Mouse (Mus musculus) CH12.LX (cell line): ENCODE results near the gene Pmm2. TPM values are rescaled to one million over a fixed set of nuclear protein-coding genes. Genes with fewer than 3 reads are reported as not detected.

Source experiments
- DNase-seq: peaks from one replicate; pipeline ENCODE4 v3.0.0-alpha.2; 2013; ENCODE audit errors: extremely low read depth
- H3K27ac ChIP-seq: 2 replicates; pipeline ENCODE4 v1.5.1; 2012; ENCODE audit warnings: low read depth, mild to moderate bottlenecking, control low read depth, moderate library complexity; ENCODE audit not compliant: insufficient read depth
- H3K27me3 ChIP-seq: replicated peaks from 2 replicates; pipeline ENCODE3; 2012; ENCODE audit warnings: inconsistent platforms
- H3K36me3 ChIP-seq, 2 experiments: replicated peaks in 1 of 2; 2 replicates each; pipeline versions ENCODE3 to v1.6.1; 2012; ENCODE audit warnings: inconsistent platforms in 1 of 2, low read length in 1 of 2, mild to moderate bottlenecking in 1 of 2, mixed read lengths in 1 of 2, moderate library complexity in 1 of 2; ENCODE audit not compliant: control insufficient read depth in 1 of 2, insufficient read depth in 1 of 2
- H3K4me1 ChIP-seq, 2 experiments: 2 replicates each; pipeline ENCODE4 v1.6.1; 2012; ENCODE audit warnings: inconsistent platforms in 1 of 2, moderate library complexity in 1 of 2; ENCODE audit not compliant: insufficient read depth in 2 of 2, control insufficient read depth in 1 of 2
- H3K4me2 ChIP-seq: 2 replicates; pipeline ENCODE4 v1.6.1; 2012; ENCODE audit warnings: low read depth, mild to moderate bottlenecking, control low read depth; ENCODE audit not compliant: poor library complexity, insufficient read depth, severe bottlenecking
- H3K4me3 ChIP-seq, 3 experiments: fragments of 150-350 bp in 1 of 3; sonication (generic) in 1 of 3; replicated peaks in 1 of 3; 2 replicates each; pipeline versions ENCODE3 to v1.5.1; 2011 to 2012; ENCODE audit warnings: low read depth in 2 of 3, low read length in 2 of 3, mild to moderate bottlenecking in 2 of 3, moderate library complexity in 2 of 3, control low read depth in 1 of 3, improper control_type of control experiment in 1 of 3, inconsistent platforms in 1 of 3, mixed read lengths in 1 of 3; ENCODE audit not compliant: poor library complexity in 1 of 3
- H3K79me2 ChIP-seq: replicated peaks from 2 replicates; pipeline ENCODE4 v1.6.1; 2012; ENCODE audit warnings: mild to moderate bottlenecking, moderate library complexity; ENCODE audit not compliant: control insufficient read depth, poor library complexity, insufficient read depth, severe bottlenecking; ENCODE audit errors: extremely low read depth
- H3K9ac ChIP-seq: 2 replicates; pipeline ENCODE4 v1.6.1; 2012; ENCODE audit warnings: low read depth, mild to moderate bottlenecking, control low read depth, moderate library complexity; ENCODE audit not compliant: insufficient read depth
- H3K9me3 ChIP-seq: replicated peaks from 2 replicates; pipeline ENCODE3; 2012; ENCODE audit warnings: low read length, inconsistent platforms, mixed read lengths
- CHD2 ChIP-seq: IDR thresholded peaks from 2 replicates; pipeline ENCODE4 v1.6.1; 2011; ENCODE audit warnings: low read length, improper control_type of control experiment
- ELF1 ChIP-seq: IDR thresholded peaks from 2 replicates; pipeline ENCODE4 v1.6.1; 2014; ENCODE audit warnings: low read depth, mild to moderate bottlenecking, inconsistent platforms, low read length, improper control_type of control experiment
- EP300 ChIP-seq: IDR thresholded peaks from 2 replicates; pipeline ENCODE4 v1.6.1; 2011; ENCODE audit warnings: low read length, improper control_type of control experiment
- ETS1 ChIP-seq: conservative IDR thresholded peaks from 2 replicates; pipeline ENCODE4 v1.6.1; 2012; ENCODE audit warnings: low read depth, mild to moderate bottlenecking, inconsistent platforms, low read length, improper control_type of control experiment, moderate library complexity
- HCFC1 ChIP-seq: IDR thresholded peaks from 2 replicates; pipeline ENCODE4 v1.6.1; 2012; ENCODE audit warnings: low read depth, mild to moderate bottlenecking, inconsistent platforms, low read length, improper control_type of control experiment
- IRF4 ChIP-seq: IDR thresholded peaks from 2 replicates; pipeline ENCODE4 v1.6.1; 2014; ENCODE audit warnings: low read depth, mild to moderate bottlenecking, inconsistent platforms, low read length, improper control_type of control experiment
- MAFK ChIP-seq: IDR thresholded peaks from 2 replicates; pipeline ENCODE4 v1.6.1; 2011; ENCODE audit warnings: low read length, improper control_type of control experiment; ENCODE audit not compliant: insufficient replicate concordance
- MAX ChIP-seq: IDR thresholded peaks from 2 replicates; pipeline ENCODE4 v1.6.1; 2011; ENCODE audit warnings: low read length, improper control_type of control experiment
- MEF2A ChIP-seq: IDR thresholded peaks from 2 replicates; pipeline ENCODE4 v1.6.1; 2014; ENCODE audit warnings: low read depth, mild to moderate bottlenecking, inconsistent platforms, low read length, improper control_type of control experiment, borderline replicate concordance
- MXI1 ChIP-seq: IDR thresholded peaks from 2 replicates; pipeline ENCODE4 v1.6.1; 2011; ENCODE audit warnings: mild to moderate bottlenecking, low read depth, low read length, improper control_type of control experiment
- NELFE ChIP-seq: IDR thresholded peaks from 2 replicates; pipeline ENCODE4 v1.6.1; 2011; ENCODE audit warnings: low read depth, low read length, improper control_type of control experiment
- NRF1 ChIP-seq: IDR thresholded peaks from 2 replicates; pipeline ENCODE4 v1.6.1; 2014; ENCODE audit warnings: low read depth, mild to moderate bottlenecking, inconsistent platforms, low read length, improper control_type of control experiment, moderate library complexity
- PAX5 ChIP-seq: IDR thresholded peaks from 2 replicates; pipeline ENCODE4 v1.6.1; 2012; ENCODE audit warnings: low read length, inconsistent platforms, mixed read lengths
- POLR2A ChIP-seq: IDR thresholded peaks from 2 replicates; pipeline ENCODE4 v1.6.1; 2011; ENCODE audit warnings: low read depth, mild to moderate bottlenecking, improper control_type of control experiment, low read length
- POLR2AphosphoS2 ChIP-seq: IDR thresholded peaks from 2 replicates; pipeline ENCODE4 v1.6.1; 2011; ENCODE audit warnings: low read depth, low read length, improper control_type of control experiment
- RAD21 ChIP-seq: IDR thresholded peaks from 2 replicates; pipeline ENCODE4 v1.6.1; 2011; ENCODE audit warnings: low read depth, mild to moderate bottlenecking, low read length, improper control_type of control experiment, moderate library complexity
- RCOR1 ChIP-seq: conservative IDR thresholded peaks from 2 replicates; pipeline ENCODE4 v1.6.1; 2012; ENCODE audit warnings: low read depth, mild to moderate bottlenecking, inconsistent platforms, low read length, improper control_type of control experiment
- SIN3A ChIP-seq: IDR thresholded peaks from 2 replicates; pipeline ENCODE4 v1.6.1; 2012; ENCODE audit warnings: low read length, improper control_type of control experiment, inconsistent platforms
- SMC3 ChIP-seq: IDR thresholded peaks from 2 replicates; pipeline ENCODE4 v1.6.1; 2011; ENCODE audit warnings: low read depth, low read length, improper control_type of control experiment
- TBP ChIP-seq: conservative IDR thresholded peaks from 2 replicates; pipeline ENCODE4 v1.6.1; 2011; ENCODE audit warnings: low read depth, low read length, improper control_type of control experiment
- TCF12 ChIP-seq: IDR thresholded peaks from 2 replicates; pipeline ENCODE4 v1.6.1; 2014; ENCODE audit warnings: low read depth, mild to moderate bottlenecking, inconsistent platforms, low read length, improper control_type of control experiment
- UBTF ChIP-seq: IDR thresholded peaks from 2 replicates; pipeline ENCODE4 v1.6.1; 2012; ENCODE audit warnings: low read depth, mild to moderate bottlenecking, inconsistent platforms, low read length, improper control_type of control experiment, moderate library complexity
- USF1 ChIP-seq: IDR thresholded peaks from 2 replicates; pipeline ENCODE4 v1.6.1; 2014; ENCODE audit warnings: low read depth, mild to moderate bottlenecking, inconsistent platforms, low read length, improper control_type of control experiment
- ZC3H11A ChIP-seq: IDR thresholded peaks from 2 replicates; pipeline ENCODE4 v1.6.1; 2012; ENCODE audit warnings: low read depth, mild to moderate bottlenecking, inconsistent platforms, low read length, improper control_type of control experiment
- ZMIZ1 ChIP-seq: IDR thresholded peaks from 2 replicates; pipeline ENCODE4 v1.6.1; 2012; ENCODE audit warnings: low read depth, mild to moderate bottlenecking, inconsistent platforms, low read length, improper control_type of control experiment
- dilution Hi-C: fragments of 300-500 bp; cut with MboI; formaldehyde crosslinking; loops from 2 replicates; pipeline ENCODE4 v1.14.3; 2020; ENCODE audit warnings: low sequenced_read_pairs; ENCODE audit not compliant: extremely low pct_unique_long_range_greater_than_20kb, extremely low pct_ligation_motif_present
- in situ Hi-C: fragments of 300-500 bp; cut with MboI; formaldehyde crosslinking; loops from 3 replicates; pipeline ENCODE4 v1.14.3; 2019; ENCODE audit warnings: low sequenced_read_pairs, low pct_ligation_motif_present, low pct_unique_long_range_greater_than_20kb, mixed read lengths
- polyA plus RNA-seq: library from polyadenylated mRNA; unstranded; fragments of >175 nt; gene quantifications from 2 replicates; pipeline ENCODE4 v1.2.1, GENCODE M21; 2012; ENCODE audit warnings: low read depth; ENCODE audit not compliant: insufficient read length
- total RNA-seq, 2 experiments: library from RNA; depleted of rRNA; stranded (reverse); fragments of 300-350 nt in 1 of 2; fragments of >200 nt in 1 of 2; gene quantifications; 2 replicates each; pipeline ENCODE4 v1.2.3; 2012 to 2014

Gene Pmm2
- total and polyA plus RNA-seq, 3 experiments, result 33.1 to 69.4 (median 42.1) TPM

DNA sequence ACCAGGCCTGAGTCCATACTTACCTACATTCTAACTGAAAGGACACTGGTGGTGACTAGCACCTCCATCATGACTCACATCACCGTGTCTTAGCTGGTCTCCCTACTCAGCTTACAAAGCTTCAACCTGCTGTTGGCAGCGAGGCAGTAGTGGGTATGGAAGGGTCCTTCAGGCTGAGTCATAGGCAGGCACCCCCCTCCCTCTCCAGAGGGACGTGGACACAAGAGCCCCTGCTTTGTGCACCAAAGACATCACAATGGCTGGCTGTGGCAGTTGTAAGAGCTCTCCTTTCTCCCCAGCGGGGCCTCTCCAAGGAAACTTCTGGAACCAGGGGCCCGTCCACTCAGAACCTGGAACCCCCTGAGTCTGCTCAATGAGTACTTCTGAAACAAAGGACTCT is 43.0 kb downstream of the Pmm2 start, which contains the start of gene Gm5767:
TSS of gene Gm5767 (plus strand) at position 301 of the 400 bp plus-strand sequence.
- in situ Hi-C loops, result no loop called here
- dilution Hi-C loops, result no loop called here
- H3K4me1 ChIP-seq, result no peaks in the 10 kb centered on the region
- no peak within 1 kb of the TSS for H3K9ac ChIP-seq
- H3K27ac ChIP-seq, result no peak within 1 kb of the TSS
- no peak for DNase-seq
- TF ChIP-seq SMC3 (no peak), HCFC1 (no peak), POLR2A (no peak), ELF1 (no peak), PAX5 (no peak), EP300 (no peak)
- no peak within 1 kb of the TSS for H3K4me2 ChIP-seq
- no peaks in the 10 kb centered on the region for H3K9me3 ChIP-seq
- no peaks in the 10 kb centered on the region for H3K79me2 ChIP-seq
- no peaks in the 10 kb centered on the region for H3K27me3 ChIP-seq
- peaks cover 0 to 26% of the 10 kb centered on the region in 2 experiments for H3K36me3 ChIP-seq
- H3K4me3 ChIP-seq, result no peak within 1 kb of the TSS

DNA sequence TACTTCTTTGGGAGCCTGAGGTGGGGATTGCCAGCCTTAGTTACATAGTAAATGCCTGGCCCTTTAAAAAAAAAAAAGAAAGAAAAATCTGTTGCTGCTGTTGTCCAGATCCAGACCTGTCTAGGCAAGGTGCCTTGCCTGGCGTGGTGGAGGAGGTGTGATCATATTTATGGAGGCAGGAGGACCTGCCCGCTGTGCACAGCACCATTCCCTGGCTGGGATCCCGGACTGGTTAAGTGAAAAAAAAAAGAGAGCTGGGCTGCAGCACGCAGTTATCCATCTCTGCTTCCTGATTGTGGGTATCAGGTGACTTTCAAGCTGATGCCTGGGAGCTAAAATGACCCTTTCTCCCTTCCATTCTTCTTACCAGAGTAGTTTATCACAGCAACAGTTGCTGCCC is 47.6 kb downstream of the Pmm2 start:
- no peak for TF ChIP-seq RAD21
- no peak for TF ChIP-seq TBP
- TF ChIP-seq TCF12, result no peak
- no peak for TF ChIP-seq RCOR1
- TF ChIP-seq NRF1, result no peak
- TF ChIP-seq UBTF, result no peak
- no peak for TF ChIP-seq POLR2AphosphoS2
- TF ChIP-seq MAFK, result no peak
- TF ChIP-seq USF1, result no peak
- no peak for TF ChIP-seq ETS1
- TF ChIP-seq IRF4, result no peak
- no peak for TF ChIP-seq MAX
- no peak for TF ChIP-seq SIN3A
- TF ChIP-seq ZMIZ1, result no peak
- TF ChIP-seq ZC3H11A, result no peak
- no peak for TF ChIP-seq MEF2A
- no peak for TF ChIP-seq MXI1
- no peak for TF ChIP-seq CHD2
- TF ChIP-seq ELF1, result no peak
- no peak for TF ChIP-seq NELFE
- TF ChIP-seq, all 38 proteins: peak for 0
- no peak overlapping the region for H3K4me3 ChIP-seq
- no peaks in the 10 kb centered on the region for H3K27me3 ChIP-seq
- peaks cover 24 to 73% of the 10 kb centered on the region in 2 experiments for H3K36me3 ChIP-seq
- no peaks in the 10 kb centered on the region for H3K9me3 ChIP-seq
- H3K4me2 ChIP-seq, result no peak overlapping the region
- no peaks in the 10 kb centered on the region for H3K4me1 ChIP-seq
- no peak overlapping the region for H3K27ac ChIP-seq
- H3K9ac ChIP-seq, result no peak overlapping the region
- H3K79me2 ChIP-seq, result no peaks in the 10 kb centered on the region
- dilution Hi-C loops (no loop called here), in situ Hi-C loops (loop anchor here (5.0 kb wide), 2 partner anchors 82 to 182 kb away; no protein-coding TSS in a partner anchor)
- no peak for DNase-seq
